Mouse (Mus musculus) olfactory bulb, adult 2 months (tissue): ENCODE results near the gene Prss37. TPM values are rescaled to one million over a fixed set of nuclear protein-coding genes. Genes with fewer than 3 reads are reported as not detected.

ENCODE experiments used
- H3K27ac ChIP-seq: fragments of 200-500 bp; 2 replicates; pipeline ENCODE4 v1.5.1; 2012; ENCODE audit warnings: low read depth, low read length; ENCODE audit not compliant: insufficient read depth
- H3K4me1 ChIP-seq: fragments of 200-500 bp; 2 replicates; pipeline ENCODE4 v1.6.1; 2012; ENCODE audit warnings: low read length; ENCODE audit not compliant: control insufficient read depth, insufficient read depth
- H3K4me3 ChIP-seq: fragments of 200-500 bp; 2 replicates; pipeline ENCODE4 v1.5.1; 2012; ENCODE audit warnings: mild to moderate bottlenecking, low read depth, low read length, moderate library complexity; ENCODE audit not compliant: insufficient read depth
- CTCF ChIP-seq: fragments of 200-500 bp; IDR thresholded peaks from 2 replicates; pipeline ENCODE4 v1.5.1; 2012; ENCODE audit warnings: low read depth, mild to moderate bottlenecking, low read length, moderate library complexity; ENCODE audit not compliant: insufficient read depth
- POLR2A ChIP-seq: fragments of 200-500 bp; IDR thresholded peaks from 2 replicates; pipeline ENCODE4 v1.6.1; 2012; ENCODE audit warnings: mild to moderate bottlenecking, low read depth, low read length, moderate library complexity; ENCODE audit not compliant: insufficient read depth
- WGBS: fragments of 180-500 bp; shearing (Covaris S2); methylation state at CpG from one replicate; pipeline ENCODE4 v1.1.7; 2018; 5-methylcytosine and 5-hydroxymethylcytosine counted together
- polyA plus RNA-seq: library from polyadenylated mRNA; stranded (reverse); fragments of >200 nt; gene quantifications from 2 replicates; pipeline ENCODE4 v1.2.4, GENCODE M21; 2012; ENCODE audit warnings: low replicate concordance; ENCODE audit not compliant: missing spikeins, insufficient read depth, insufficient read length

Prss37 gene
- polyA plus RNA-seq, 1 experiment: not detected

DNA sequence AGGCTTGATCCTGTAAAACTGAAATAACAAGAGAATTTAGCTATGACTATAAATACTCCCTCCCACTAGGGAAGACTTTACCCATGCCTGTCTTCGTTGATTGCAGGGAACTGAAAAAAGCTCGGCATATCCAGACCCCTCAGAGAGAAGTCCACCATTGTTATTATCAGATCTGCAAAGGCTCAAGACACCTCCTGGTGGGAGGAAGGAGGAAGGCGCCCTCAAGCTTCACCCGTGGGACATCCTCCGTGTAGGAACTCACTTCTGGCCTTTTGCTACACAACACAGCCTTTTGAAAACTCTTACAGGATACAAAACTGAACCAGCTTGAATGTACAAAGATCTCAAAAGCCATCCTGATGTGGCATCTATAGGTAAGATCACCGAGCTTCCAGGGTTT lies 53.6 kb downstream of the Prss37 start:
- Histone ChIP-seq H3K4me3 (no peak overlapping the region), H3K4me1 (no peaks in the 10 kb centered on the region), H3K27ac (no peak overlapping the region)
- WGBS: 39% methylated on average over 6 of the region's 6 CpGs
- no peak for TF ChIP-seq POLR2A
- TF ChIP-seq CTCF: no peak

Other genes with a start within 250 kb of the Prss37 start
- gene Agk, start 194.3 kb downstream of the Prss37 start, polyA plus RNA-seq: 304 TPM in 1 of 2 replicates, not detected in the other
- gene E330009J07Rik, start 83.4 kb downstream of the Prss37 start, polyA plus RNA-seq: 44.9 and 190 TPM in 2 replicates
- gene Wee2, start 80.4 kb downstream of the Prss37 start, polyA plus RNA-seq: not detected in 2 replicates
- gene Ssbp1, start 48.2 kb downstream of the Prss37 start, polyA plus RNA-seq: not detected in 2 replicates
- gene Tas2r137, start 28.3 kb downstream of the Prss37 start, polyA plus RNA-seq: not detected in 2 replicates
- gene Tas2r108, start 26.0 kb downstream of the Prss37 start, polyA plus RNA-seq: not detected in 2 replicates
- gene Olfr461, start 35.5 kb upstream of the Prss37 start, polyA plus RNA-seq: not detected in 2 replicates
- not detected in 2 replicates for gene Olfr460, start 50.0 kb upstream of the Prss37 start, polyA plus RNA-seq
- not detected in 2 replicates for gene Clec5a, start 66.3 kb upstream of the Prss37 start, polyA plus RNA-seq
- gene Tas2r138, start 93.8 kb upstream of the Prss37 start, polyA plus RNA-seq: not detected in 2 replicates
- gene Mgam, start 109.3 kb upstream of the Prss37 start, polyA plus RNA-seq: not detected in 2 replicates